Mouse (Mus musculus) lung, adult 10 weeks (tissue): ENCODE data around the gene Josd1. TPM values are rescaled to one million over a fixed set of nuclear protein-coding genes. Genes with fewer than 3 reads are reported as not detected.

ENCODE experiments used
- polyA plus RNA-seq: library from polyadenylated mRNA; stranded (reverse); fragments of 350-450 nt; fragmentation: Illumina TruSeq; extraction: RNeasy Lipid Tissue Mini Kit (QIAGEN cat#74804); gene quantifications from one replicate; pipeline ENCODE4 v1.2.3, GENCODE M21; 2014; ENCODE audit warnings: low read depth, low replicate concordance; ENCODE audit not compliant: insufficient read depth

Gene Josd1
- 12.8 TPM for polyA plus RNA-seq

GRCm38 (mm10) chr15:79687646-79688267 lies at the start of gene Josd1:
Gene Josd1, minus strand, starts transcription at chr15:79687919.

GRCm38 (mm10) chr15:79690426-79691022 lies 2.8 kb upstream of the Josd1 start, which contains the start of gene Gtpbp1:
Gene Gtpbp1, plus strand, starts transcription at chr15:79690845.

GRCm38 (mm10) chr15:79670249-79670971 lies 17.3 kb downstream of the Josd1 start, which contains the start of gene Tomm22:
Gene Tomm22, plus strand, starts transcription at chr15:79670861.

GRCm38 (mm10) chr15:79658531-79659375 lies 29.0 kb downstream of the Josd1 start, which contains the start of the genes Fam227a and Cby1:
Gene Fam227a, minus strand, starts transcription at chr15:79658956.
Gene Cby1, plus strand, starts transcription at chr15:79659199.

Other genes with a start within 250 kb of the Josd1 start
- 43.2 TPM for gene Csnk1e, start 232.4 kb downstream of the Josd1 start, polyA plus RNA-seq
- gene Kcnj4, start 182.7 kb downstream of the Josd1 start, polyA plus RNA-seq = not detected
- 17.2 TPM for gene Kdelr3, start 171.5 kb downstream of the Josd1 start, polyA plus RNA-seq
- 82.4 TPM for gene Ddx17, start 141.2 kb downstream of the Josd1 start, polyA plus RNA-seq
- gene Dmc1, start 82.8 kb downstream of the Josd1 start, polyA plus RNA-seq = 0.50 TPM
- gene Fam227a, start 29.0 kb downstream of the Josd1 start, polyA plus RNA-seq = 1.6 TPM
- gene Cby1, start 28.7 kb downstream of the Josd1 start, polyA plus RNA-seq = 27.9 TPM
- gene Tomm22, start 17.1 kb downstream of the Josd1 start, polyA plus RNA-seq = 128 TPM
- gene Gtpbp1, start 2.9 kb upstream of the Josd1 start, polyA plus RNA-seq = 15.3 TPM
- 45.6 TPM for gene Sun2, start 54.6 kb upstream of the Josd1 start, polyA plus RNA-seq
- 25.3 TPM for gene Dnal4, start 89.9 kb upstream of the Josd1 start, polyA plus RNA-seq
- gene Nptxr, start 116.8 kb upstream of the Josd1 start, polyA plus RNA-seq = 1.9 TPM
- not detected for gene Npcd, start 146.3 kb upstream of the Josd1 start, polyA plus RNA-seq
- 39.3 TPM for gene Cbx6, start 146.8 kb upstream of the Josd1 start, polyA plus RNA-seq
- gene Apobec3, start 203.7 kb upstream of the Josd1 start, polyA plus RNA-seq = 31.3 TPM